Mouse (Mus musculus): Measurements from ENCODE around the gene Atp6ap1. TPM values are rescaled to one million over a fixed set of nuclear protein-coding genes. Genes with fewer than 3 reads are reported as not detected.

Gene Atp6ap1
- total and polyA plus RNA-seq, 3 experiments = 41.6 to 355 (median 75.5) TPM

DNA sequence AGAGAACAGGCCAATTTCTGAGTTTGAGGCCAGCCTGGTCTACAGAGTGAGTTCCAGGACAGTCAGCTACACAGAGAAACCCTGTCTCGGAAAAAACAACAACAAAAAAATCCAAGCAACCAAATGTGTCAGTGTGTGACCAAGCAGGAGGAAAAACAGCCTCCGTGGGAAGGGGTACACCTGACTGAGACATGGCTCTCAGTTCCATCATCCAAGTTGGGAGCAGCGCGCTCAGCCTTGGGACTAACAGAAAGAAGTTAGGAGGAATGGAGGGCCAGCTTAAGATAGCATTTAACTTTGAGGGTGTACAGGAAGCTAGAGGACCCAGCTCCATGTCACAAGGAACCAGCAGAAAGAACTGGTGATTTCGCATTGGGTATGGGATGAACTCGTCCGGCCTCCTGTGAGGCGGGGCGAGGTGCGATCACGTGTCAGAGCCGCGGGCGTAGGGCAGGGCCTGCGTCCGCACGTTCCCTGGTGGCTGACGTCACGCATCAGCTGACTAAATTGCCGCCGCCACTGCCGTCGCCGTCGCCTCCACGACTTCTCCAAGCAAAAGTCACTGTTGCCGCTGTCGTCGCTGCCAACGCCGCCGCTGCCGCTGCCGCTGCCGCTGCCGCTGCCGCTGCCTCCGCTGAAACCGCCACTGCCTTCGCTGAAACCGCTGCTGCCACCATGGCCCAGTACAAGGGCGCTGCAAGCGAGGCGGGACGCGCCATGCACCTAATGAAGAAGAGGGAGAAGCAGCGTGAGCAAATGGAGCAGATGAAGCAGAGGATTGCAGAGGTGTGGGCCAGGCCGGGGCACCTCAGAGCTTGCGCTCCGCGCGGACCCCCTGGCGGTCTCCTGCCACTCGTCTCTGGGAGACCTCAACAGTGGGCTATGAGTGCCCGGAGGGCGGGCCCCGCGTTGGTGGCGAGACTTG lies 15.9 kb downstream of the Atp6ap1 start, which contains the start of gene Fam50a:
Gene Fam50a (plus strand): TSS at position 494 of the 925 bp plus-strand sequence.
- H3K36me3 ChIP-seq (ENCODE audit: control insufficient read depth in 1 of 2, insufficient read depth in 2 of 2, low read length in 2 of 2) = no peaks in the 10 kb centered on the region; a peak in 2 of 4 replicates
- no peaks in the 10 kb centered on the region for H3K9me3 ChIP-seq (replicated peaks; ENCODE audit: insufficient read depth, low read length)
- H3K4me3 ChIP-seq (ENCODE audit: control insufficient read depth in 1 of 2, insufficient read depth in 1 of 2, low read depth in 2 of 2, low read length in 2 of 2) = peak within 1 kb of the TSS; percentile 80 to 87
- TF ChIP-seq CTCF (IDR thresholded peaks at IDR 0.05 in 2 of 3, conservative IDR thresholded peaks at IDR 0.05 in 1 of 3; ENCODE audit: control insufficient read depth in 1 of 3, insufficient read depth in 1 of 3, low read depth in 2 of 3, low read length in 3 of 3, poor library complexity in 1 of 3, severe bottlenecking in 1 of 3) (no peak), ZC3H11A (IDR thresholded peaks at IDR 0.05; ENCODE audit: low read depth, low read length) (no peak), POLR2AphosphoS2 (IDR thresholded peaks at IDR 0.05; ENCODE audit: low read length) (peak; percentile 81), SMC3 (IDR thresholded peaks at IDR 0.05; ENCODE audit: low read depth, low read length) (no peak), POLR2A (IDR thresholded peaks at IDR 0.05; ENCODE audit: control insufficient read depth in 1 of 2, insufficient read depth in 1 of 2, low read depth in 1 of 2, low read length in 2 of 2, poor library complexity in 1 of 2) (peak; percentile 62 to 66; a peak in 3 of 4 replicates), ZMIZ1 (IDR thresholded peaks at IDR 0.05; ENCODE audit: low read depth, low read length) (peak; percentile 37; the same call in 1 of the 2 replicates), SIN3A (IDR thresholded peaks at IDR 0.05; ENCODE audit: low read length) (peak; percentile 66; the same call in 1 of the 2 replicates), MAX (IDR thresholded peaks at IDR 0.05; ENCODE audit: low read length) (peak; percentile 92), MXI1 (IDR thresholded peaks at IDR 0.05; ENCODE audit: low read depth, low read length) (0 out of 2 replicates have a peak, but pooled peaks have one; percentile 49), GATA1 (IDR thresholded peaks at IDR 0.05; ENCODE audit: low read depth, low read length) (no peak), E2F4 (IDR thresholded peaks at IDR 0.05; ENCODE audit: borderline replicate concordance, low read depth, low read length) (no peak), NELFE (IDR thresholded peaks at IDR 0.05; ENCODE audit: low read depth, low read length) (peak; percentile 44), USF1 (IDR thresholded peaks at IDR 0.05; ENCODE audit: low read depth, low read length) (peak; percentile 95), EP300 (IDR thresholded peaks at IDR 0.05; ENCODE audit: low read depth in 1 of 2, low read length in 2 of 2) (no peak), TAL1 (IDR thresholded peaks at IDR 0.05; ENCODE audit: low read length) (no peak), CHD2 (IDR thresholded peaks at IDR 0.05; ENCODE audit: low read length) (no peak), ETS1 (IDR thresholded peaks at IDR 0.05; ENCODE audit: low read depth, low read length) (peak; percentile 74), BHLHE40 (IDR thresholded peaks at IDR 0.05; ENCODE audit: borderline replicate concordance, low read depth, low read length) (peak; percentile 81), ZKSCAN1 (IDR thresholded peaks at IDR 0.05; ENCODE audit: low read depth, low read length) (no peak), USF2 (IDR thresholded peaks at IDR 0.05; ENCODE audit: borderline replicate concordance in 1 of 2, insufficient read depth in 1 of 2, low read depth in 1 of 2, low read length in 2 of 2) (peak; percentile 30 to 78; a peak in 2 of 4 replicates), GABPA (IDR thresholded peaks at IDR 0.05; ENCODE audit: low read depth, low read length) (no peak), HCFC1 (IDR thresholded peaks at IDR 0.05; ENCODE audit: low read depth, low read length) (peak; percentile 73)
- no peaks in the 10 kb centered on the region; a peak in 1 of 4 replicates for H3K4me1 ChIP-seq (ENCODE audit: control insufficient read depth in 1 of 2, insufficient read depth in 2 of 2, low read length in 2 of 2)
- H3K27ac ChIP-seq (ENCODE audit: control insufficient read depth, low read depth, low read length) = peak within 1 kb of the TSS; percentile 70
- DNase-seq (ENCODE audit: low read depth, low spot score) = peak; percentile 92
- H3K79me2 ChIP-seq (ENCODE audit: control insufficient read depth, insufficient read depth, low read length, poor library complexity) = peaks cover 8% of the 10 kb centered on the region
- peak within 1 kb of the TSS; percentile 96 for H3K9ac ChIP-seq (ENCODE audit: control insufficient read depth, low read depth, low read length, poor library complexity, severe bottlenecking)
- H3K27me3 ChIP-seq (ENCODE audit: control insufficient read depth in 1 of 2, insufficient read depth in 2 of 2, low read length in 2 of 2) = no peaks in the 10 kb centered on the region

Measured in MEL (cell line).